Mouse (Mus musculus): Measurements from ENCODE around the gene Hnrnpul2. TPM values are rescaled to one million over a fixed set of nuclear protein-coding genes. Genes with fewer than 3 reads are reported as not detected.

Hnrnpul2 gene
- total and polyA plus RNA-seq, 3 experiments, result 17.8 to 81.6 (median 44.3) TPM

DNA sequence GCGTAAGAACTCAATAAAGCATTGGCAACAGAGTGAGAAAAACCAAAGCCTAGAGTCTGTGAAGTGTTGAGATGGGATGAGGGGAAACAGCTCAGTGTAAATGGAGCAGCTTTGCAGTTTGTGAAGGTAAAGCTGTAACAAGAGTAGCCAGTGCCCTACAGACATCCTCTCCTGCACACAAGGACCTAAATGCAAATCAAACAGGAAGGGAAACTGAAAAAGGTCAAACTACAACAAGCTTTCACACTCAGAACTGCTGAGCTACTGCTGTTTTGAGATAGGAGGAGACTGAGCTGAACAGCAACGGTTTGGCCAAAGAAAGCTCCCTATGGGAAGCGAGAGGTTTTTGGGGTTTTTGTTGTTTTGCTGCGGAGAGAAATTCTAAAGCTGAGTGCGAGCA, 13.0 kb upstream of the Hnrnpul2 start:
- in situ Hi-C loops (cut with MboI; ENCODE audit: low pct_ligation_motif_present, low pct_unique_long_range_greater_than_20kb, low sequenced_read_pairs), result no loop called here

DNA sequence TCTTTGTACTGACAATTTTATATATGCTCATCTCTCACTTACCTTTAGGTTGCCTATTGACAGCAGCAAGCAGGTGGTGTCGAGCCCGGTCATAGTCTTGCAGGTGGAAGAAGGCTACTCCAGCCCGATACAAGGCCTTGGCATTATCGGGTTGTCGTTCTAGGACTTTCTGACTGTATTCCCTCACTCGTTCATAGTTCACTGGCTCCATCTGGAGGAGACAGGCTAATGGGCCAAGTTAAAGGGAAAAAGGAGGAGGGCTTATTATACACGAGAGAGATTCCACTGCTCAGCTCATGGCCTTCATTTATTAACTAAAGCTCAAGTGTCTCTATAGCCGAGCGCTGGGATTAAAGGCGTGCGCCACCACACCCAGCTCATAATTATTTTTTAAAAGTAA, 4.0 kb upstream of the Hnrnpul2 start:
- H3K4me2 ChIP-seq (ENCODE audit: insufficient read depth, low read depth, poor library complexity, severe bottlenecking), result no peak overlapping the region; the same call in 1 of the 2 replicates
- dilution Hi-C loops (cut with MboI; ENCODE audit: extremely low pct_ligation_motif_present, extremely low pct_unique_long_range_greater_than_20kb, low sequenced_read_pairs), result no loop called here
- no peak for DNase-seq (ENCODE audit: extremely low read depth)
- no peak overlapping the region for H3K9ac ChIP-seq (ENCODE audit: insufficient read depth, low read depth)
- no peaks in the 10 kb centered on the region for H3K27me3 ChIP-seq (replicated peaks)
- no peaks in the 10 kb centered on the region for H3K9me3 ChIP-seq (replicated peaks; ENCODE audit: low read length)
- peaks cover 38 to 57% of the 10 kb centered on the region in 2 experiments for H3K36me3 ChIP-seq (replicated peaks in 1 of 2; ENCODE audit: control insufficient read depth in 1 of 2, insufficient read depth in 1 of 2, low read length in 1 of 2)
- TF ChIP-seq USF2 (conservative IDR thresholded peaks at IDR 0.05; ENCODE audit: low read depth, low read length), result no peak
- peak in 1 of 2 experiments; percentile 47; a peak in 2 of 4 replicates for TF ChIP-seq CTCF (conservative IDR thresholded peaks at IDR 0.05 in 1 of 2, IDR thresholded peaks at IDR 0.05 in 1 of 2; ENCODE audit: low read depth in 2 of 2, low read length in 2 of 2)
- no peak for TF ChIP-seq JUN (IDR thresholded peaks at IDR 0.05; ENCODE audit: insufficient read depth, low read depth, low read length)
- peak; percentile 27; the same call in 1 of the 2 replicates for TF ChIP-seq SMC3 (IDR thresholded peaks at IDR 0.05; ENCODE audit: low read depth, low read length)
- peak; percentile 44 for TF ChIP-seq RAD21 (IDR thresholded peaks at IDR 0.05; ENCODE audit: low read depth, low read length)
- in situ Hi-C loops (cut with MboI; ENCODE audit: low pct_ligation_motif_present, low pct_unique_long_range_greater_than_20kb, low sequenced_read_pairs), result no loop called here
- no peak overlapping the region for H3K27ac ChIP-seq (ENCODE audit: insufficient read depth, low read depth)
- peaks cover 48% of the 10 kb centered on the region for H3K79me2 ChIP-seq (replicated peaks; ENCODE audit: control insufficient read depth, extremely low read depth, insufficient read depth, poor library complexity, severe bottlenecking)
- peaks cover 10 to 34% of the 10 kb centered on the region in 2 experiments for H3K4me1 ChIP-seq (ENCODE audit: control insufficient read depth in 1 of 2, insufficient read depth in 2 of 2)
- no peak overlapping the region for H3K4me3 ChIP-seq (replicated peaks in 1 of 3; ENCODE audit: low read depth in 2 of 3, low read length in 2 of 3, poor library complexity in 1 of 3)

More for the DNA sequence above, 13.0 kb upstream of the Hnrnpul2 start:
- H3K9me3 ChIP-seq (replicated peaks; ENCODE audit: low read length), result no peaks in the 10 kb centered on the region
- peak overlapping the region; percentile 57 for H3K9ac ChIP-seq (ENCODE audit: insufficient read depth, low read depth)
- H3K27ac ChIP-seq (ENCODE audit: insufficient read depth, low read depth), result peak overlapping the region; percentile 97
- peak; percentile 52; the same call in 1 of the 2 replicates for TF ChIP-seq RCOR1 (conservative IDR thresholded peaks at IDR 0.05; ENCODE audit: low read depth, low read length)
- TF ChIP-seq JUND (conservative IDR thresholded peaks at IDR 0.05; ENCODE audit: low read depth, low read length), result no peak
- no peak for TF ChIP-seq GABPA (IDR thresholded peaks at IDR 0.05; ENCODE audit: insufficient replicate concordance, low read depth, low read length)
- peak; percentile 29; the same call in 1 of the 2 replicates for TF ChIP-seq MYC (IDR thresholded peaks at IDR 0.05; ENCODE audit: low read depth, low read length)
- no peak for TF ChIP-seq ZKSCAN1 (IDR thresholded peaks at IDR 0.05; ENCODE audit: borderline replicate concordance, low read depth, low read length)
- 0 out of 2 replicates have a peak, but pooled peaks have one; percentile 14 for TF ChIP-seq MXI1 (IDR thresholded peaks at IDR 0.05; ENCODE audit: low read depth, low read length)
- 0 out of 2 replicates have a peak, but pooled peaks have one; percentile 44 for TF ChIP-seq CHD1 (IDR thresholded peaks at IDR 0.05; ENCODE audit: low read depth, low read length)
- TF ChIP-seq MAFK (IDR thresholded peaks at IDR 0.05; ENCODE audit: insufficient replicate concordance, low read length), result peak; percentile 63
- no peak for TF ChIP-seq RAD21 (IDR thresholded peaks at IDR 0.05; ENCODE audit: low read depth, low read length)
- TF ChIP-seq SIN3A (IDR thresholded peaks at IDR 0.05; ENCODE audit: low read length), result peak; percentile 93
- no peak for TF ChIP-seq KAT2A (IDR thresholded peaks at IDR 0.05; ENCODE audit: insufficient replicate concordance, low read length)
- no peak; the same call in 1 of the 2 replicates for TF ChIP-seq SMC3 (IDR thresholded peaks at IDR 0.05; ENCODE audit: low read depth, low read length)
- peak; percentile 21; the same call in 1 of the 2 replicates for TF ChIP-seq MAX (IDR thresholded peaks at IDR 0.05; ENCODE audit: low read length)
- peak; percentile 46; the same call in 1 of the 2 replicates for TF ChIP-seq POLR2AphosphoS2 (IDR thresholded peaks at IDR 0.05; ENCODE audit: low read depth, low read length)
- no peak for TF ChIP-seq PAX5 (IDR thresholded peaks at IDR 0.05; ENCODE audit: low read length)
- TF ChIP-seq UBTF (IDR thresholded peaks at IDR 0.05; ENCODE audit: low read depth, low read length), result no peak
- peak; percentile 72 for TF ChIP-seq ETS1 (conservative IDR thresholded peaks at IDR 0.05; ENCODE audit: low read depth, low read length)
- TF ChIP-seq POLR2A (IDR thresholded peaks at IDR 0.05; ENCODE audit: low read depth, low read length), result peak; percentile 47; the same call in 1 of the 2 replicates
- no peak for TF ChIP-seq ZNF384 (IDR thresholded peaks at IDR 0.05; ENCODE audit: low read depth, low read length)
- 0 out of 2 replicates have a peak, but pooled peaks have one; percentile 15 for TF ChIP-seq CHD2 (IDR thresholded peaks at IDR 0.05; ENCODE audit: low read length)
- peak; percentile 88 for TF ChIP-seq IRF4 (IDR thresholded peaks at IDR 0.05; ENCODE audit: low read depth, low read length)
- peak; percentile 50; the same call in 1 of the 2 replicates for TF ChIP-seq ELF1 (IDR thresholded peaks at IDR 0.05; ENCODE audit: low read depth, low read length)
- TF ChIP-seq NRF1 (IDR thresholded peaks at IDR 0.05; ENCODE audit: low read depth, low read length), result no peak
- TF ChIP-seq EP300 (IDR thresholded peaks at IDR 0.05; ENCODE audit: low read length), result peak; percentile 86
- TF ChIP-seq USF1 (IDR thresholded peaks at IDR 0.05; ENCODE audit: low read depth, low read length), result no peak
- TF ChIP-seq BHLHE40 (IDR thresholded peaks at IDR 0.05; ENCODE audit: low read depth, low read length), result peak; percentile 39; the same call in 1 of the 2 replicates
- peak; percentile 71; the same call in 1 of the 2 replicates for TF ChIP-seq TCF12 (IDR thresholded peaks at IDR 0.05; ENCODE audit: low read depth, low read length)
- TF ChIP-seq HCFC1 (IDR thresholded peaks at IDR 0.05; ENCODE audit: low read depth, low read length), result peak; percentile 42; the same call in 1 of the 2 replicates
- TF ChIP-seq CTCF (conservative IDR thresholded peaks at IDR 0.05 in 1 of 2, IDR thresholded peaks at IDR 0.05 in 1 of 2; ENCODE audit: low read depth in 2 of 2, low read length in 2 of 2), result no peak
- TF ChIP-seq ZC3H11A (IDR thresholded peaks at IDR 0.05; ENCODE audit: low read depth, low read length), result no peak
- TF ChIP-seq ZMIZ1 (IDR thresholded peaks at IDR 0.05; ENCODE audit: low read depth, low read length), result 0 out of 2 replicates have a peak, but pooled peaks have one; percentile 52
- TF ChIP-seq TBP (conservative IDR thresholded peaks at IDR 0.05; ENCODE audit: low read depth, low read length), result no peak
- TF ChIP-seq JUN (IDR thresholded peaks at IDR 0.05; ENCODE audit: insufficient read depth, low read depth, low read length), result no peak
- no peak for TF ChIP-seq NELFE (IDR thresholded peaks at IDR 0.05; ENCODE audit: low read depth, low read length)
- TF ChIP-seq MAZ (IDR thresholded peaks at IDR 0.05; ENCODE audit: low read depth, low read length), result no peak
- TF ChIP-seq E2F4 (IDR thresholded peaks at IDR 0.05; ENCODE audit: insufficient replicate concordance, low read depth, low read length), result no peak
- peak; percentile 38; the same call in 1 of the 2 replicates for TF ChIP-seq MEF2A (IDR thresholded peaks at IDR 0.05; ENCODE audit: borderline replicate concordance, low read depth, low read length)
- no peak for TF ChIP-seq USF2 (conservative IDR thresholded peaks at IDR 0.05; ENCODE audit: low read depth, low read length)
- DNase-seq (ENCODE audit: extremely low read depth), result peak; percentile 78
- H3K4me1 ChIP-seq (ENCODE audit: control insufficient read depth in 1 of 2, insufficient read depth in 2 of 2), result peaks cover 14 to 73% of the 10 kb centered on the region in 2 experiments
- dilution Hi-C loops (cut with MboI; ENCODE audit: extremely low pct_ligation_motif_present, extremely low pct_unique_long_range_greater_than_20kb, low sequenced_read_pairs), result no loop called here
- peaks cover 8% of the 10 kb centered on the region; the same call in 1 of the 2 replicates for H3K79me2 ChIP-seq (replicated peaks; ENCODE audit: control insufficient read depth, extremely low read depth, insufficient read depth, poor library complexity, severe bottlenecking)
- H3K4me3 ChIP-seq (replicated peaks in 1 of 3; ENCODE audit: low read depth in 2 of 3, low read length in 2 of 3, poor library complexity in 1 of 3), result peak overlapping the region; percentile 19 to 38 (median 36)
- peaks cover 26 to 53% of the 10 kb centered on the region in 2 experiments for H3K36me3 ChIP-seq (replicated peaks in 1 of 2; ENCODE audit: control insufficient read depth in 1 of 2, insufficient read depth in 1 of 2, low read length in 1 of 2)
- peak overlapping the region; percentile 72 for H3K4me2 ChIP-seq (ENCODE audit: insufficient read depth, low read depth, poor library complexity, severe bottlenecking)
- no peaks in the 10 kb centered on the region for H3K27me3 ChIP-seq (replicated peaks)

All from CH12.LX (cell line).